Mouse (Mus musculus) right cerebral cortex, adult 2 months (tissue): ENCODE data around the gene Map4k2.

Source experiments
- DNase-seq, 2 experiments: peaks; one replicate each; pipeline ENCODE4 v3.0.0; 2021 to 2022; ENCODE audit warnings: low spot score in 2 of 2

Gene Map4k2

GRCm38 (mm10) chr19:6400096-6401086 lies 59.5 kb downstream of the Map4k2 start:
- no peak for DNase-seq

- peak in 1 of 2 experiments; percentile 61 for DNase-seq
Observed at GRCm38 (mm10) chr19:6401131-6401815, 60.3 kb downstream of the Map4k2 start.

- DNase-seq: no peak
Observed at GRCm38 (mm10) chr19:6401951-6402350, 61.0 kb downstream of the Map4k2 start.

GRCm38 (mm10) chr19:6403869-6404268 lies 62.9 kb downstream of the Map4k2 start:
- no peak for DNase-seq
